Mouse (Mus musculus) induced T-regulatory cell, adult 2 months (primary cell): ENCODE data around the gene Selenon.

ENCODE experiments used
- DNase-seq: peaks from one replicate; pipeline ENCODE4 v3.0.0-alpha.2; 2012; ENCODE audit warnings: low read depth

Selenon gene

GRCm38 (mm10) chr4:134578407-134578806 lies 26.4 kb upstream of the Selenon start:
- DNase-seq = no peak

GRCm38 (mm10) chr4:134577281-134577680 lies 25.3 kb upstream of the Selenon start:
- no peak for DNase-seq

DNA sequence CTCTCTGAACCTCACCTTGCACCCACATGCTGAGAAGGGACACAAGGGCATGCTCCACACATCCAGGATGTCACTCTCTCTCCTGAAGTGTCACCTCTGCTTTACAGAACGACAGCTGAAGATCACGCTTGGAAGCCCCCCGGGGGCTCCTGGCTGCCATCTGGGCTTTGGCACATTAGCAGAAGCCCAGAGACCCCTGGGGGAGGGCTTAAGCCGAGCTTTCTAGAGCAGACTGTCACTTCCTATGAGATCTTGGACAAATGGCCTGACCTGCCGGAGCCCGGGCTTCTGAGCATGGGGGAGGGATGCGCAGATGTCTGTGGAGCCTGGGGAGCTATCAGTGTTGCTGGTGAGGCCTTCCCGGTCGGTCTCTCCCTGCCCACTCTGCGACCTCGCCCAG lies 23.5 kb upstream of the Selenon start:
- no peak for DNase-seq

DNA sequence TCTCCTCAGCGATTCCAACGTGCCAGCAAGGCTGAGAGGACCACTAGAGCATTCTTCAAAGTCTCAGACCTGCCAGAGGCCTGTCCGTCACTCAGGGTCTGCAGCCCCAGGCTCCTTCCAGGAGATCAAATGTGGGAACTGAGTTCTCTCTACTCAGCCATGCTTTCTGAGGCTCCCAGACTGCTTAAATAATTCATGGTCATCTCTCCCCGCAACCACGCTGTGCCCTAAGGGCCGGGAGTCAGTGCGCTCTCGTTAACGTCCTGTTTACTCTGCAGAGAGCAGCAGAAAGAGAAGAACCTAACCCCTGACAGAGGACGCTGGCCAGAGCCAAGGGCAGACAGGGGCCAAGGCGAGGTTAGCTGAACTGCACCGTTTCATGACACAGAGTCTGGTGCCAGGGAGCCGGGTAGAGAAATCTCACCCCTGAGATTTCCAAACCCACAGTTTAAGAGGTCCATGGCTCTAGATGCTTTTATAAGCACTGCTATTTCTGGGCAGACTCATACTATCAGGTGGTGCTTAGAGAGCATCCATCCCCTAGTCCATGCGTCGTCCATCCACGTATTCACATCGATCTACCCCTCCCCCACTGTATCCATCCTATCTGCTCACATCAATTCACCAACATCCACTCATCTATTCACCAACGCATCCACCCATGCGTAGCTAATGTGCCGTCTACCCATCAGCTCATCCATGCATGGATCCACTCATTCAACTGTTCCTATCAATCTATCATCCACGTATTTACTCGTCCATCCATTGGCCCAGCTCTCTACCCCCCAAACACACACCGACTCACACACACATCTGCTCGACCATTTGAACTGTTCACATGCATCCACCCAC lies 20.7 kb upstream of the Selenon start:
- DNase-seq = no peak

DNA sequence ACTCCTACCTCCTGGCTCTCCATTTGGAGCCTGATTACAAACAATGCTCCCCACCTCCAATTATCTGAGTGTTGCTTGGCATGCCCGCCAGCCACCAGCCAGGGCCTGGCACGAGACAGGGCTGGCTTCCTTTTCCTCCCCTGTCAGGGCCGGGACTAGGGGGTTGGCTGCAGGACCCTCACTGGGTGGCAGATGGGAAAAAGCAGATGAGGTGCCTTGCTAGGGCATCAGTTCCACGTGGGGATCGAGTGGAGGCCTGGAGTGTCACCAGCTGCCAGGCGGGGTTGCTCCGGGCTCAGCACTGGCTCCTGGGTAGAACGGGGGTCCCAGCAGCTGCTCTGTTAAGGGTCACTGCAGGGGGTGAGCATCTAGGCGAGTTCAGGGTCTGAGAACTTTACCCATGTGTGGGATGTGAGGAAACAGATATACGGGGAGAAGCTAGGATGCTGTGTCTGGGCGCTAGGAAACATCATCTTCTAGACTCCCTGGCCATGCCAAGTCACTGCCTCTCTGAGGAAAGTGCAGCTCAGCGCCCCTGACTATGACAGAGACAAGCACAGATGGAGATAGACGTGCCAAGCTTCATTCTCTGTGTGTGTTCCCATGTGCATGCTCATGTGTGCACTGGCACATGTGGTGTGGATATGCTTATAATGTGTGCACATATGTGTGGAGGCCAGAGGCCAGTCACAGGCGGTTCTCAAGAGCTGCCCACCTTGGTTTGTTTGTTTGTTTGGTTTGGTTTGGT lies 18.9 kb upstream of the Selenon start:
- no peak for DNase-seq

GRCm38 (mm10) chr4:134569831-134570230 lies 17.9 kb upstream of the Selenon start:
- DNase-seq = no peak

GRCm38 (mm10) chr4:134569205-134569604 lies 17.2 kb upstream of the Selenon start:
- DNase-seq = peak; percentile 41

DNA sequence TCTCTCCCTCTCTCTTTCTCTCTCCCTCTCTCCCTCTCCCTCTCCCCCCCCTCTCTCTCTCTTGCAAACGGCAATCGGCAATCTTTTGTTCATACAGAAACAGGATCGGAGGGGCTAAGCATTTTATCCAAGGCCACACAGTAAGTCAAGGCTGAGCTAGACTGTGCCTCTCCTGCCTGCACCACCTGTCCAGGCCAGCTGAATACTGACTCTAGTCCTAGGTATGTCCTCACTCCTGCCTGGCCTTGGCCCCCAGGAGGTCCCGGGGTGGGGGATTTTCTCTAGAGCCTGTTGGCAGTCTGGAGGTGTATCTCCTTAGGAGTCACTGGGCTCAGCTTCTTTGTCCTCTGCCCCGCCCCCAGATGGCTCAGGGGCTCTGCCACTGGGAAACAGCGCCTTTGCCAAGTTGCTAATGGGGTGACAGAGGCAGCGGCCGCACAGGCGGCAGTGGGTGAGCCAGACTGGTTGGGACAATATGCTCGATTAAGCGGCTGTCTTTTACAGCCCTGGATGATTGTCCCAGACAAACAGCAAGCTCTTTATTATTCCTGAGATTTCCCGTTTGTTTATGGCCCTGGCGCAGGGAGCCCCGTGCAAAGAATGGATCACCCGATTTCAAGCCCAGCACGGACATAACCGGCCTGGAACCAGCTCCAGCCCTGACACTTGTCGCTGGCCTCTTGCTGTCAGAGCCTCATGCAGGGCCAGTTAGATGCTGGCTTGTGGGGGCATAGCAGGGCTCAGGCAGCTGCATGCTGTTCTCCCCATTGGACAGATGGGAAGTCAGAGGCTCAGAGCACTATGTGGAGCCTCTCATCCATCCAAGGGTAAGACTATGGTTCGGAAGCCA lies 15.6 kb upstream of the Selenon start:
- no peak for DNase-seq

DNA sequence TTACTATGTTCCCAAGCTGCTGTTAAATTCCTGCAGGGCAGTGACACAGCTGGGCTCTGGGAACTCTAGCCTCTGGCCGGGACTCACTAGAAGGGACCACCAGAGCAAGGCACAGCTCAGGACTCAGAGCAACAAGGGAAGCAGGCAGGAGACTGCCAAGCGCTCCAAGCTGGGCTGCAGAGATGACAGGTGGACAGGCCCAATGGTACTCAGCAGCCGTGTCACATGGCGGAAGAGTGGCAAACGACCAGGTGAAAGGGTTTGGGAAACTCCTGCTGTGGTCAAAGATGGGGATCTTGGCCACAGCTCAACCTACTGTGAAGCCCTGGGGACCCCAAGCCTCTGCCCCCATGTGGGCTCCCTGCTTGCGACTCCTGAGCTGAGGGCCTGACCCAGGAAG lies 12.1 kb upstream of the Selenon start:
- no peak for DNase-seq

- DNase-seq = no peak
Observed at GRCm38 (mm10) chr4:134563624-134564023, 11.7 kb upstream of the Selenon start.

DNA sequence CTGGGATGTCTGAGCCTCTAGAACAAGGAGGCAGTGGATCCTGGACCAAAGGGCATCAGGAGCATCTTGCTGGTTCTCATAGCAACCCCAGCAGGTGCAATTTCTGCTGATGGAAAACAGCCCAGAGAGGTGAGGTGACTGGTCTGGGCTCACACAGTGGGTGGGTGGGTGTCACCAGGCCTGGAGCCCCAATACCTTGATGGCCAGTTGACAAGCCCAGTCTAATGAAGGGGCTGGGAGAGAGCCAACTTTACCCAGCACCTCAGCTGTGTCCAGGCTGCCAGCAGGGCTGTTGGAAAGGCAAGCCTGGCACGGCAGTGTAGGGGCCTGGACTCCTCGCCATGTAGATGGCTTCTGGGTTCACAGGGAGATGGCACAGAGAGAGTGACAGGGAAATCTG lies 10.0 kb upstream of the Selenon start:
- DNase-seq = no peak

GRCm38 (mm10) chr4:134560699-134561098 lies 8.7 kb upstream of the Selenon start:
- no peak for DNase-seq

DNA sequence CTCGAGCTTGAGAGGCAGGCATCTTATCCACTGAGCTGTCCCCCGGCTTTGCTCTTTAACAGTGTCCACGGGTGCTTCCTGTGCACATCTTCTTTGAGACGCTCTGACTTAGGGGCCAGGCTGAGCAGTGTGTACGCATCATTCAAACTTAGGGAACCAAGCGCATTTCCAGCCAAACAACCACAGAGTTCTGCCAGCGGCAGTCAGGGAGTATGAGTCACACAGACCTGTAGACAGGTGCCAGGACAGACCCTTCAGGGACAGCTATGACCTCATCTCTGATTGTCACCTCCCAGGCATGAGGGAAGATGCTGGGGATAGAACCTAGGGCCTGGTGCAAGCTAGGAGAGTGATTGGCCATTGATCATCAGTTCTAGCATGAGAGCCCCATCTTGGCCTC lies 7.2 kb upstream of the Selenon start:
- DNase-seq = no peak

GRCm38 (mm10) chr4:134558570-134559113 lies 6.7 kb upstream of the Selenon start:
- no peak for DNase-seq

- DNase-seq = no peak
Observed at GRCm38 (mm10) chr4:134557626-134558249, 5.8 kb upstream of the Selenon start.

DNA sequence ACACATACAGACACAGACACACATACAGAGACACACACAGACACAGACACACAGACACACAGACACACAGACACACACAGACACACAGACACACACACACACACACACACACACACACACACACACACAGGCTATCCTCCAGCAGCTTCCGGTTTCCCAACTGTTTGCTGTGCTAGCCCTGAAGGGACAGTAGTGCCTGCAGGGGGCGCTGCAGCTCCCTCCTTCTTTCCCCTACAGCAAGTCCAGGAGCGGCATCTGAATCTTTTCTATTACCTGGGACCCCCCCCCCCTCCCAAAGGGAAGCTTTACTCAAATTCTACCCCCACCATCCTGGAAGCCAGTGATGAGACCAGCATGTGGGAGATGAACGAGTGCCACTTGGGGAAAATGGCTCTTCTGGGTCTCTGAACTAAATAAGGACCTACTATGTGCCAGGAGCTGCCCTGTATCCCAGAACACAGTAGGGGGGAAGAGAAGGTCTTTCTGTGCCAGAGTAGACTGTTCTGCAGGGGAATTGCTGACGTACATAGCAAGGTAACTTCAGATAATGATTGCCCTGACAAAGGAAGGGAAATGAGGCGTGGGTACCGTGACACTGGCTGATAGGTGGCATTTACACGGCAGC lies 4.1 kb upstream of the Selenon start:
- DNase-seq = peak; percentile 44

- no peak for DNase-seq
Observed at GRCm38 (mm10) chr4:134553631-134554030, 1.7 kb upstream of the Selenon start.

- no peak for DNase-seq
Observed at GRCm38 (mm10) chr4:134549899-134550298, 2.1 kb downstream of the Selenon start.

DNA sequence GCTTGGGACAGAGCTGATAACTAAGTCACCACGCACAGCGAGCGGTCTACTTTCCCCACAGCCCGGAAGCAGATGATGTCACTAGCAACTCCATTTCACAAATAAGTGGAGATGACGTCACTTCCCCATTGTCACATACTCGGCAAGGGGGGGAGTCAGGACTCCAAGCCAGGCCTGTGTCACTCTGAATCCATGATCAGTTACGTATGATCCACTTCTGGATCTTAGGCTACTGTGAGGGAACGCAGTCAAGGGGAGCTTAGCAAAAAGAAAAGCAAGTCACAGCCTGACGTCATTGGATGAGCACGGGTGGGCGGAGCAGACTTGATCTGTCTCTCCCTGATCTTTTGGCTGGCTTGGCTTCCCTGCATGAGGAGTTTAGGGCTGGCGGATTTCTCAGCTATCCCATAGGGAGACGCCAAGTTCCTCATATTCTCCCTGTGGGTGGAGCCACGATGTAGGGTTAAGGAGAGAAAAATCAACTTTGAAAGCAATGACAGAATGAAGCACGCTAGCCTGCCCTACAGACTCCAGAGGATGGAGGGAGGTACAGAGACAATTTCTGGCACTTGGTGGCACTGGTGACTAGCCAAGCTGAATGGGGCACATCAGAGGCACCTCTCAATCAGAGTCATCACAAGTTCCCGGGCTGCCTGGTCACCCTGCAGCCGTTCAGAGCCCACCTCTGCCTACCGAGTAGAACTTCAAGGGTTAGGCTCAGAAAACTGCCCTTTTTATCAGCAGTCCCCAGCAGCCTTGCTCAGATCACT lies 3.6 kb downstream of the Selenon start:
- DNase-seq = peak; percentile 31
